Mouse (Mus musculus) lung, adult 2 months (tissue): ENCODE measurements around the gene Ube2z. TPM values are rescaled to one million over a fixed set of nuclear protein-coding genes. Genes with fewer than 3 reads are reported as not detected.
A peak's percentile ranks its signal among the peaks of the same experiment; 100 is the strongest.

Source experiments
- DNase-seq: peaks from one replicate; pipeline ENCODE4 v3.0.0; 2022
- H3K4me1 ChIP-seq: fragments of 200-500 bp; 2 replicates; pipeline ENCODE4 v1.6.1; 2011; ENCODE audit warnings: low read length; ENCODE audit not compliant: control insufficient read depth, insufficient read depth
- H3K4me3 ChIP-seq: fragments of 200-500 bp; replicated peaks from 2 replicates; pipeline ENCODE3; 2011; ENCODE audit warnings: low read depth, mild to moderate bottlenecking, control low read depth, low read length; ENCODE audit errors: extremely low read depth
- CTCF ChIP-seq: fragments of 200-500 bp; IDR thresholded peaks from 2 replicates; pipeline ENCODE4 v1.5.1; 2011; ENCODE audit warnings: mild to moderate bottlenecking, low read length, control low read depth; ENCODE audit not compliant: insufficient read depth
- POLR2A ChIP-seq: fragments of 200-500 bp; IDR thresholded peaks from 2 replicates; pipeline ENCODE4 v1.6.1; 2011; ENCODE audit warnings: low read depth, mild to moderate bottlenecking, control low read depth, low read length, borderline replicate concordance; ENCODE audit errors: extremely low read depth
- WGBS: fragments of 180-500 bp; shearing (Covaris S2); methylation state at CpG from one replicate; pipeline ENCODE4 v1.1.7; 2018; 5-methylcytosine and 5-hydroxymethylcytosine counted together
- polyA plus RNA-seq: library from polyadenylated mRNA; depleted of rRNA; stranded (reverse); fragments of >200 nt; gene quantifications from 2 replicates; pipeline ENCODE4 v1.2.3, GENCODE M21; 2012

The Ube2z gene
- polyA plus RNA-seq, 1 experiment, result 38.1 TPM

- DNase-seq, result no peak
- Histone ChIP-seq H3K4me1 (no peaks in the 10 kb centered on the region), H3K4me3 (no peak overlapping the region)
- 27% methylated on average over 9 of the region's 9 CpGs for WGBS
- TF ChIP-seq POLR2A, result no peak
- no peak for TF ChIP-seq CTCF
Measured at GRCm38 (mm10) chr11:96017941-96018351, 47.2 kb downstream of the Ube2z start.

- WGBS, result 30% methylated on average over 5 of the region's 5 CpGs
- DNase-seq, result no peak
- no peaks in the 10 kb centered on the region for H3K4me1 ChIP-seq
- H3K4me3 ChIP-seq, result no peak overlapping the region
- no peak for TF ChIP-seq CTCF
- no peak for TF ChIP-seq POLR2A
Measured at GRCm38 (mm10) chr11:96015421-96015820, 49.8 kb downstream of the Ube2z start.

GRCm38 (mm10) chr11:96011982-96012381 lies 53.2 kb downstream of the Ube2z start:
- no peak for DNase-seq
- TF ChIP-seq POLR2A (no peak), CTCF (no peak)
- H3K4me3 ChIP-seq, result no peak overlapping the region
- H3K4me1 ChIP-seq, result no peaks in the 10 kb centered on the region
- WGBS, result 11% methylated on average over 5 of the region's 8 CpGs

GRCm38 (mm10) chr11:96008827-96009226 lies 56.4 kb downstream of the Ube2z start:
- Histone ChIP-seq H3K4me3 (no peak overlapping the region), H3K4me1 (peaks cover 2% of the 10 kb centered on the region; the same call in 1 of the 2 replicates)
- DNase-seq, result no peak
- 12% methylated on average over 1 of the region's 1 CpGs for WGBS
- TF ChIP-seq POLR2A (no peak), CTCF (no peak)

- 5% methylated on average over 33 of the region's 33 CpGs for WGBS
- H3K4me3 ChIP-seq, result no peak overlapping the region
- no peak for TF ChIP-seq POLR2A
- TF ChIP-seq CTCF, result no peak
- peak; percentile 39 for DNase-seq
- H3K4me1 ChIP-seq, result peaks cover 2% of the 10 kb centered on the region; the same call in 1 of the 2 replicates
Measured at GRCm38 (mm10) chr11:96007516-96008235, 57.5 kb downstream of the Ube2z start.

- TF ChIP-seq POLR2A (no peak), CTCF (no peak)
- H3K4me3 ChIP-seq, result no peak overlapping the region
- DNase-seq, result peak; percentile 36
- peaks cover 2% of the 10 kb centered on the region; the same call in 1 of the 2 replicates for H3K4me1 ChIP-seq
- WGBS, result 2% methylated on average over 66 of the region's 67 CpGs
Measured at GRCm38 (mm10) chr11:96006852-96007515, 58.2 kb downstream of the Ube2z start.

- 2% methylated on average over 33 of the region's 33 CpGs for WGBS
- TF ChIP-seq POLR2A, result no peak
- no peak for TF ChIP-seq CTCF
- no peak for DNase-seq
- Histone ChIP-seq H3K4me3 (no peak overlapping the region), H3K4me1 (peaks cover 2% of the 10 kb centered on the region; the same call in 1 of the 2 replicates)
Measured at GRCm38 (mm10) chr11:96006367-96006851, 58.8 kb downstream of the Ube2z start.

- 2% methylated on average over 69 of the region's 74 CpGs for WGBS
- peak; percentile 54 for DNase-seq
- TF ChIP-seq CTCF, result no peak
- TF ChIP-seq POLR2A, result no peak
- Histone ChIP-seq H3K4me3 (no peak within 1 kb of the TSS), H3K4me1 (peaks cover 2% of the 10 kb centered on the region; the same call in 1 of the 2 replicates)
Measured at GRCm38 (mm10) chr11:96005403-96006271, 59.6 kb downstream of the Ube2z start, which contains the start of gene Igf2bp1. Igf2bp1 (minus strand) TSS chr11:96005940.
